Mouse (Mus musculus) E14TG2a.4 (cell line): ENCODE measurements around the gene Iqschfp.
A peak's percentile ranks its signal among the peaks of the same experiment; 100 is the strongest.

ENCODE experiments used
- H3K27me3 ChIP-seq: 2 replicates; pipeline ENCODE4 v1.6.1; 2014; ENCODE audit warnings: low read length, control low read depth; ENCODE audit not compliant: insufficient read depth
- H3K36me3 ChIP-seq: 2 replicates; pipeline ENCODE4 v1.6.1; 2014; ENCODE audit warnings: low read length, control low read depth; ENCODE audit not compliant: insufficient read depth
- H3K4me1 ChIP-seq: replicated peaks from 2 replicates; pipeline ENCODE4 v1.6.1; 2014; ENCODE audit warnings: low read depth, low read length, control low read depth
- H3K4me3 ChIP-seq: replicated peaks from 2 replicates; pipeline ENCODE4 v1.5.1; 2014; ENCODE audit warnings: mild to moderate bottlenecking, low read length
- H3K9me3 ChIP-seq: 2 replicates; pipeline ENCODE4 v1.6.1; 2014; ENCODE audit warnings: low read length, control low read depth
- CTCF ChIP-seq: conservative IDR thresholded peaks from 2 replicates; pipeline ENCODE4 v1.5.1; 2014; ENCODE audit warnings: low read length
- NANOG ChIP-seq: IDR thresholded peaks from 2 replicates; pipeline ENCODE4 v1.6.1; 2014; ENCODE audit warnings: borderline replicate concordance, low read length, mixed read lengths
- POU5F1 ChIP-seq: IDR thresholded peaks from 2 replicates; pipeline ENCODE4 v1.6.1; 2014; ENCODE audit warnings: low read length, borderline replicate concordance

Gene Iqschfp

DNA sequence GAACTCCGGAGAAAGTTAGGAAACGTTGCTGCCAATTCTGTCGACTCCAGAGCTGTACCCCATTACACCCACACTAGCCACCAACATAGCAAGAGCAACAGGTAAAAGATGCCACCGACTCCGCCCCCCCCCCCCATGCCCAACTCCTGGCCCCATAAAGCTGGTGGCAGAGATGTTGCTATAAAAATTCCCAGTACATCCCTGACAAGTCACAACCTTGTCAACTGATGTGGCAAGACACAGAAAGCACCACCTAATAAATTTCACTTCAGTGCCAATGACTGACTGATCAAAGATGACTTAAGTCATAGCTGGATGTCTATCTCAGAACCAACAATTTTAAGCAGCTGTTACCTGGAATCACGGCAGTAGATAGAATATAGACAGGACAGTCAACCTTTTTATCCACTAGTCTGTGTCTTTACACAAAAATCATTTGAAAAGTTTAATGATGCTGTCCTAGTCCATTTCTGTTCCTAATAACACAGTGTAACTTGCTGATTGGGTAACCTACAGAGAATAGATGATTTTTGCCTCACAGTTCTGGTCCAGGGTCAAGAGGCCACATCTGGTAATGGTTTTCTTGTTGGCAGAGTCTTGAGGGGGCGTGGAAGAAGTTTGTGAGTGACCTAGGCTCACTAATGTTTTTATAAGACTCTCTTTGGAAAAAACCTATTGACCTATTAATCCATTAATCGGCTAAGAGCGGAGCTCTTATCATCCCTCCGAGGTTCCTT, 561.9 kb downstream of the Iqschfp start:
- TF ChIP-seq POU5F1 (no peak), CTCF (no peak), NANOG (no peak)
- peaks cover 6% of the 10 kb centered on the region for H3K4me1 ChIP-seq
- H3K9me3 ChIP-seq = no peaks in the 10 kb centered on the region
- H3K36me3 ChIP-seq = no peaks in the 10 kb centered on the region
- no peak overlapping the region for H3K4me3 ChIP-seq
- H3K27me3 ChIP-seq = no peaks in the 10 kb centered on the region

DNA sequence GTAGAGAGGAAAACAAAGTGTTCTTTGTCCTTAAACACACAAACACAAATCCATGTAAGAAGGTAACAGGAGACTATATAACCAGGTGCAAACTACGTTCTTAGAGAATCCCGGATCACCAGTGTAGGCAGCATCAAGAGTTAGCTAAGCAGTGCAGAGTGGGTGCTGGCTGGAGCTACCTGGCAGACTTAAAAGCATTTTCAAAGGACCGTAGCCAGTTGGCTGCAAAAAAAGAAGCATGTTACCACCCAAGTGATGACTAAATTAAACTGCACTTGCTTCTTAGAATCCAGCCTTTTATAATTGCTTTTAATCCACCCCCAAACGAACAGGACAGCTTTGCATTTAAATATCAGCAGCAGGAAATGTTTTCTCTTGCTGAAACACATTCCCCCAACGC, 574.6 kb downstream of the Iqschfp start:
- no peaks in the 10 kb centered on the region for H3K27me3 ChIP-seq
- H3K36me3 ChIP-seq = no peaks in the 10 kb centered on the region
- peaks cover 32% of the 10 kb centered on the region for H3K4me1 ChIP-seq
- H3K9me3 ChIP-seq = no peaks in the 10 kb centered on the region
- no peak for TF ChIP-seq POU5F1
- TF ChIP-seq NANOG = no peak
- TF ChIP-seq CTCF = no peak
- H3K4me3 ChIP-seq = no peak overlapping the region

DNA sequence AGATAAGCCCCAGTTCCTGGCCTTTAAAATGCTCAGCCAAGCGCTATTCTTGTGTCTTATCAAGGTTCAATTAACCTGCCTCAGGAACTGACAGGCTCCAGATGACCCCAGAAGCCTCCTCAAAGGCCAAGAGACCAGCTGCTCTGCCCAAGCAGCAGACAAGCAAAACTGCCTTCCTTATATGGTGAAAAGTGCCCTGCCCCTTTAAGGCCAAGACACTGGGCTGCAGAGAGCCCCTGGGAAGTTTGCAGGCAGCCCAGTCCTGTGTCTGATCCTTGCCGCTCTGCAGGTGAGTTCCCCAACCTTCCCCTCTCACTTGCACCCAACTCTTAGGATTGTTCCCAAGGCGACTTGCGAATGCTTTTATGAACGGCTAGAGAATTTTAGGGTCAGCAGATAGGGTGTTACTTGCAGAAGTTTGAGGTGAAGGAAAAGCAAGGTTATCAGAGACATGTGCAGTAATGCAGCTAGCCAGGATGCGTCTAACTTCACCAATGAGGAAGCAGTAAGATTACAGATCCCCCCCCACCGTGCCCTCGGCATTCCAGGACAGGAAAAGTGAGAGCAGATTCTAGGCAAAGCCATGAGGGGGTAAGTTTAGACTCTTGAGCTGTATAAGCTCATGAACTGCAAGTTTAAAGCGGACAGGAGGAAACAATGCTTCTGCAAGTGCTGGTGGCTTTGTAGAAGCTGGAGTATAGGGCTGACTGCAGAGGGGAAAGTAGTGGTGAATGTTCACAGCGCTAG, 576.1 kb downstream of the Iqschfp start:
- H3K4me3 ChIP-seq = peak overlapping the region; percentile 63
- H3K9me3 ChIP-seq = no peaks in the 10 kb centered on the region
- peaks cover 32% of the 10 kb centered on the region for H3K4me1 ChIP-seq
- no peaks in the 10 kb centered on the region for H3K27me3 ChIP-seq
- no peak for TF ChIP-seq NANOG
- TF ChIP-seq CTCF = no peak
- no peak for TF ChIP-seq POU5F1
- no peaks in the 10 kb centered on the region for H3K36me3 ChIP-seq

DNA sequence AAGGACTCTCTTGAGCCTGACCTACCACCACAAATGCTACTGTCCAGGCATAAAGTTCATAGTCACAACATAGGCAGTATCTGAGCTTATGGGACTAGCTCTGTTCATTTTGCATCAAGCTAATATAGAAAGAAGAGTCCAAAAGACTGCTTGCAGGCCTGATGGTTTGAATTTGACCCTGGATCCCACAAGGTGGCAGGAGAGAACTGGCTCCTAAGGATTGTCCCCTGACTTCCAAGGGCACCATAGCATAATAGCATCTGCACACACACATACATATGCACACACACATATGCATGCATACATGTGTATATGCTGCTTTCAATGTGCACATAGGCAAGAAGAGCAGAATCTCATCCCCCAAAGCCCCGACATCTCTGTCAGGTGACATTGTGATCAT, 577.6 kb downstream of the Iqschfp start:
- Histone ChIP-seq H3K4me1 (peaks cover 44% of the 10 kb centered on the region), H3K9me3 (no peaks in the 10 kb centered on the region)
- no peak for TF ChIP-seq POU5F1

DNA sequence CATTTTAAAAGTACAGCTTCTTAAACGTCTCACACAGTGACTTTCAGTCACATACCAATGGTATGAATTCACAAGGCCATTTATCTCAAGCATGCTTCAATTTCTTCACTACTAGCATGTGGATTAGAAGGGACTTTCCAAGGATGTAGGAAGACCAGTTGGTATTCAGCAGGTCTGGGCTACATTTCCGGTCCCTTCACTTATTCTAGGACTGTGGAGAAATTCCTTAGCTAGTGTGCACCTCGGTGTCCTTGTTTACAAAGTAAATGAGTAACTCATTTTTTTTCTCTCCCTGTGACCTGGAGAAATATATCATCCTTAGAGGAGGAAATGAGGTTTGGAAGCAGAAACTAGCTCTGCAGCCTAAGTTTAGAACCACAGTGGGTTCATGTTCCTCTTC, 578.0 kb downstream of the Iqschfp start:
- Histone ChIP-seq H3K9me3 (no peaks in the 10 kb centered on the region), H3K4me3 (no peak overlapping the region), H3K36me3 (no peaks in the 10 kb centered on the region), H3K4me1 (peaks cover 48% of the 10 kb centered on the region), H3K27me3 (no peaks in the 10 kb centered on the region)
- no peak for TF ChIP-seq CTCF
- TF ChIP-seq POU5F1 = no peak
- TF ChIP-seq NANOG = no peak

More for the DNA sequence above, 577.6 kb downstream of the Iqschfp start:
- H3K4me3 ChIP-seq = no peak overlapping the region
- no peaks in the 10 kb centered on the region for H3K27me3 ChIP-seq
- no peaks in the 10 kb centered on the region for H3K36me3 ChIP-seq

DNA sequence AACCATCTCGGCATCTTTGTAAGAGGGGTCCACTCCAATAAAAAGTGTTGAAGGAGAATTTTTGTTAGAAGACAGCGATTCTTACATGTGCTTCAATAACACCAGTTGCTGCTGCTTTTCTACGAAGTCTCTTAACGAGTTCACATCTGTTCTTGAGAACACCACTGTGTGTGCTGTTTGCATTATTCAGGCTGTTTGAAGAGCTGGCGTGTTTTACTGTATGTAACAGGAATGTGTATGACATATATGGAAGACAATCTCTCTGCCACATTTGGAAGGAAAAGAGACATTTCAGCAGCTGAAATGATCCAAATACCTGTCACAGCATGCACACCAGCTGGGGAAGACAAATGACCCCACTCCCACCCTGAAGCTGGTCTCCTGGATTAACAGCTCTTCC, 578.6 kb downstream of the Iqschfp start:
- H3K4me1 ChIP-seq = peaks cover 54% of the 10 kb centered on the region
- H3K36me3 ChIP-seq = no peaks in the 10 kb centered on the region
- H3K9me3 ChIP-seq = no peaks in the 10 kb centered on the region
- TF ChIP-seq NANOG (no peak), POU5F1 (no peak), CTCF (no peak)
- no peak overlapping the region for H3K4me3 ChIP-seq
- H3K27me3 ChIP-seq = no peaks in the 10 kb centered on the region

DNA sequence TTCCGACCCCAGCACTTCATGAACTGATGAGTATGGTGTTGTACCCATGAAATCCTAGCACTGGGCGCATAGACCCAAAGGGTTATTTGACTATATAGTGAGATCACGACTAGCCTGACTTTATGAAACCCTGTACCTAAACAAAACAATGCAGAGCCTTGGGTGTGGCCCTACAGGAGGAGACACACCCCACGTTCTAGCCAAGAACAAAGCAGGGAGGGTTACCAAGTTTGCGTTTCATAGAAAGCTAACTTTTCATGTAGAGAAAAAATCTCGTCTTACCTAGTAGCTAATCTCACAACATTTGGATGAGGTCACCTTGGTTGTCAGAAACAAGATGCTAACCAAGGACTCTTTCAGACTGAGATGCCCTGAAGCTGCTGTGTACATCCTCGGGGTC, 584.3 kb downstream of the Iqschfp start:
- no peaks in the 10 kb centered on the region for H3K27me3 ChIP-seq
- no peaks in the 10 kb centered on the region for H3K36me3 ChIP-seq
- H3K9me3 ChIP-seq = no peaks in the 10 kb centered on the region
- peaks cover 59% of the 10 kb centered on the region for H3K4me1 ChIP-seq
- peak overlapping the region; percentile 11; the same call in 1 of the 2 replicates for H3K4me3 ChIP-seq
- TF ChIP-seq POU5F1 = no peak

DNA sequence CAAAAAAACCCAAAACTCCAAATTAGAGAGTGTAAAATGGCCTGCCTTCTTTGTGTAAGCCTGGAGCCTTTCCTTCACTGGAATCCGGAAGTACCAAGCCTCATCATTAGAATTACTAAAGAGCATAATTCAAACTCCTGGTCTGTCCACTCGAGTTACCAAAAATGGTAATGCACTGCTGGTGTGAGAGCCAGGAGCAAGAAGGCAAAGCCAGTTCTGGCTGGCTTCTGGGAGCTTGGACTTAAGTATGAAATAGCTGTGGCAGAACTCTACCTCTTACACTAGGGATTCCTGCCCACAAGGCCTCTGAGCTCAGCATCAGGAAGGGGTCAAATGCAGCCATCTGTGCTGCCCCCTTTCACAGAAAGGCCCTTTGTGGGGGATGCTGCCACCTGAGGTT, 585.4 kb downstream of the Iqschfp start:
- H3K36me3 ChIP-seq = no peaks in the 10 kb centered on the region
- TF ChIP-seq CTCF = no peak
- TF ChIP-seq POU5F1 = no peak
- no peak for TF ChIP-seq NANOG
- 0 out of 2 replicates have a peak overlapping the region, but pooled peaks have one; percentile 18 for H3K4me3 ChIP-seq
- peaks cover 64% of the 10 kb centered on the region for H3K4me1 ChIP-seq
- H3K9me3 ChIP-seq = no peaks in the 10 kb centered on the region
- H3K27me3 ChIP-seq = no peaks in the 10 kb centered on the region
